ENCODE assay signal across 20 mouse cellular contexts in genomic region chr2:164868491-164868890, GRCm38 (mm10). TPM values are rescaled to one million over a fixed set of nuclear protein-coding genes. Genes with fewer than 3 reads are reported as not detected.
DNase-seq lines count a peak whose midpoint lies in the region; ATAC-seq and TF ChIP-seq lines count a peak whose summit lies in the region.
"Had no signal": no experiment of that assay in that cellular context is flagged by ENCODE, and none has a peak within 500 bp of the region (broad histone marks: within the 10 kb centered on the region; RNA-seq: fewer than 3 reads in every experiment).

No protein-coding gene starts in this region.

- no peak overlapping the region for H3K4me3 ChIP-seq in limb, embryonic 13.5 days
- no peak overlapping the region for H3K4me3 ChIP-seq in limb, embryonic 10.5 days
- H3K4me3 ChIP-seq in macrophage (ENCODE audit: inconsistent target), result no peak overlapping the region
- H3K4me3 ChIP-seq in intestine, postnatal 0 days (ENCODE audit: low read depth, low read length), result no peak overlapping the region
- H3K4me3 ChIP-seq: embryonic facial prominence, embryonic 15.5 days; forebrain, embryonic 13.5 days; heart, embryonic 12.5 days; hindbrain, embryonic 12.5 days; layer of hippocampus, adult 2 months; megakaryocyte, embryonic 14.5 days had no signal

- peak; percentile 32; the same call in 1 of the 2 replicates for ATAC-seq in limb, embryonic 13.5 days (ENCODE audit: low FRiP score, low read depth)
- ATAC-seq in intestine, postnatal 0 days, result no peak
- ATAC-seq: forebrain, embryonic 13.5 days; Patski had no signal

- DNase-seq in limb, embryonic 10.5 days (ENCODE audit: low spot score), result no peak
- peak; percentile 72 for DNase-seq in CD4-positive helper T cell, adult 2 months (ENCODE audit: low read depth, low spot score)
- DNase-seq in induced T-regulatory cell, adult 2 months (ENCODE audit: low read depth), result peak; percentile 69
- DNase-seq in thymus, postnatal 14 days, result no peak
- no peak for DNase-seq in right cerebral cortex, adult 18-20 months
- DNase-seq: adrenal gland, adult 2 months; cerebellum, postnatal 36 days; kidney, adult 9 months had no signal

- peaks cover 6% of the 10 kb centered on the region; the same call in 1 of the 2 replicates for H3K9me3 ChIP-seq in limb, embryonic 13.5 days
- no peaks in the 10 kb centered on the region for H3K9me3 ChIP-seq in limb, embryonic 10.5 days (replicated peaks)
- no peaks in the 10 kb centered on the region for H3K9me3 ChIP-seq in intestine, postnatal 0 days (ENCODE audit: control insufficient read depth)
- H3K9me3 ChIP-seq: embryonic facial prominence, embryonic 15.5 days; forebrain, embryonic 13.5 days; hindbrain, embryonic 12.5 days had no signal

- no peaks in the 10 kb centered on the region for H3K36me3 ChIP-seq in limb, embryonic 13.5 days
- no peaks in the 10 kb centered on the region for H3K36me3 ChIP-seq in limb, embryonic 10.5 days
- H3K36me3 ChIP-seq in macrophage (ENCODE audit: inconsistent target), result no peaks in the 10 kb centered on the region
- H3K36me3 ChIP-seq in intestine, postnatal 0 days (ENCODE audit: control insufficient read depth, insufficient read depth), result no peaks in the 10 kb centered on the region
- H3K36me3 ChIP-seq: embryonic facial prominence, embryonic 15.5 days; heart, embryonic 12.5 days; hindbrain, embryonic 12.5 days had no signal

- H3K27me3 ChIP-seq in limb, embryonic 13.5 days, result no peaks in the 10 kb centered on the region
- no peaks in the 10 kb centered on the region for H3K27me3 ChIP-seq in limb, embryonic 10.5 days (ENCODE audit: low read depth, poor library complexity, severe bottlenecking)
- no peaks in the 10 kb centered on the region for H3K27me3 ChIP-seq in intestine, postnatal 0 days (replicated peaks; ENCODE audit: control insufficient read depth, insufficient read depth, low read length)
- H3K27me3 ChIP-seq: embryonic facial prominence, embryonic 15.5 days; forebrain, embryonic 13.5 days; heart, embryonic 12.5 days; hindbrain, embryonic 12.5 days; Patski had no signal

- no peak for TF ChIP-seq CTCF in intestine, postnatal 0 days (IDR thresholded peaks at IDR 0.05; ENCODE audit: low read depth)

- no peaks in the 10 kb centered on the region for H3K79me2 ChIP-seq in macrophage (ENCODE audit: inconsistent target)

- H3K27ac ChIP-seq in limb, embryonic 13.5 days, result no peak overlapping the region
- no peak overlapping the region for H3K27ac ChIP-seq in limb, embryonic 10.5 days
- H3K27ac ChIP-seq in macrophage, result peak overlapping the region; percentile 96
- H3K27ac ChIP-seq in intestine, postnatal 0 days (ENCODE audit: low read depth, low read length), result no peak overlapping the region
- H3K27ac ChIP-seq: embryonic facial prominence, embryonic 15.5 days; forebrain, embryonic 13.5 days; hindbrain, embryonic 12.5 days had no signal

- no peak overlapping the region for H3K4me2 ChIP-seq in limb, embryonic 13.5 days (replicated peaks)
- no peak overlapping the region for H3K4me2 ChIP-seq in intestine, postnatal 0 days (replicated peaks; ENCODE audit: low read depth)
- H3K4me2 ChIP-seq: embryonic facial prominence, embryonic 15.5 days; forebrain, embryonic 13.5 days; heart, embryonic 12.5 days; hindbrain, embryonic 12.5 days had no signal

- H3K4me1 ChIP-seq in limb, embryonic 13.5 days, result no peaks in the 10 kb centered on the region
- H3K4me1 ChIP-seq in limb, embryonic 10.5 days, result no peaks in the 10 kb centered on the region
- peaks cover 3% of the 10 kb centered on the region; the same call in 1 of the 2 replicates for H3K4me1 ChIP-seq in intestine, postnatal 0 days (replicated peaks; ENCODE audit: control insufficient read depth, insufficient read depth, low read length)
- H3K4me1 ChIP-seq: embryonic facial prominence, embryonic 15.5 days; forebrain, embryonic 13.5 days; hindbrain, embryonic 12.5 days had no signal

- 86% methylated on average over 7 of the region's 7 CpGs for WGBS in limb, embryonic 13.5 days
- WGBS in limb, embryonic 10.5 days, result 78% methylated on average over 7 of the region's 7 CpGs
- 2% methylated on average over 7 of the region's 7 CpGs for WGBS in macrophage (ENCODE audit: missing documents)
- 51% methylated on average over 7 of the region's 7 CpGs for WGBS in intestine, postnatal 0 days

- H3K9ac ChIP-seq in limb, embryonic 13.5 days, result no peak overlapping the region
- no peak overlapping the region for H3K9ac ChIP-seq in intestine, postnatal 0 days (ENCODE audit: low read depth, low read length)
- H3K9ac ChIP-seq: embryonic facial prominence, embryonic 15.5 days; forebrain, embryonic 13.5 days; heart, embryonic 12.5 days; hindbrain, embryonic 12.5 days had no signal

RNA-seq across cellular contexts. Expression of gene Pcif1, which starts 10.6 kb away (rescaled TPM):
- polyA plus RNA-seq in limb, embryonic 13.5 days (2015; fragmentation: Nextera tagmentation; extraction: Ambion mirVana), result 87.4 and 88.4 TPM in 2 replicates
- 73.7 and 86.7 TPM in 2 replicates for polyA plus RNA-seq in limb, embryonic 10.5 days (2016; fragmentation: Nextera tagmentation; extraction: Ambion mirVana)
- total RNA-seq in macrophage (2018; cell fraction: chromatin; rRNA removed), result 10 to 100 TPM; 27.5 to 75.8 (median 51.5) TPM
- total RNA-seq in macrophage (2018; cell fraction: cytosol; rRNA removed), result 10 to 100 TPM; 18.5 to 35.7 (median 25.1) TPM
- 10 to 100 TPM; 21.4 to 47.0 (median 31.9) TPM for total RNA-seq in macrophage (2018; cell fraction: nucleus; rRNA removed)
- polyA plus RNA-seq in macrophage (2018), result 14.5 to 26.1 TPM (median 19.1 TPM) in 3 replicates
- polyA plus RNA-seq in intestine, postnatal 0 days (2015; fragmentation: Nextera tagmentation; extraction: Ambion mirVana), result 43.2 and 44.0 TPM in 2 replicates

RNA-seq across cellular contexts. Expression of gene Pltp, which starts 11.0 kb away (rescaled TPM):
- 36.7 and 44.0 TPM in 2 replicates for polyA plus RNA-seq in limb, embryonic 13.5 days (2015; fragmentation: Nextera tagmentation; extraction: Ambion mirVana)
- polyA plus RNA-seq in limb, embryonic 10.5 days (2016; fragmentation: Nextera tagmentation; extraction: Ambion mirVana), result 20.2 and 24.9 TPM in 2 replicates
- 100 to 1,000 TPM; 103 to 546 (median 287) TPM for total RNA-seq in macrophage (2018; cell fraction: chromatin; rRNA removed)
- 1,000 to 10,000 TPM in 3 of 26 experiments, 100 to 1,000 TPM in 23; 293 to 1,067 (median 626) TPM for total RNA-seq in macrophage (2018; cell fraction: cytosol; rRNA removed)
- total RNA-seq in macrophage (2018; cell fraction: nucleus; rRNA removed), result 1,000 to 10,000 TPM in 1 of 26 experiments, 100 to 1,000 TPM in 25; 381 to 1,006 (median 769) TPM
- 538 to 865 TPM (median 584 TPM) in 3 replicates for polyA plus RNA-seq in macrophage (2018)
- 14.5 and 16.2 TPM in 2 replicates for polyA plus RNA-seq in intestine, postnatal 0 days (2015; fragmentation: Nextera tagmentation; extraction: Ambion mirVana)

RNA-seq across cellular contexts. Expression of gene Neurl2, which starts 35.2 kb away (rescaled TPM):
- 6.7 and 7.1 TPM in 2 replicates for polyA plus RNA-seq in limb, embryonic 13.5 days (2015; fragmentation: Nextera tagmentation; extraction: Ambion mirVana)
- polyA plus RNA-seq in limb, embryonic 10.5 days (2016; fragmentation: Nextera tagmentation; extraction: Ambion mirVana), result 4.0 and 6.9 TPM in 2 replicates
- 100 to 1,000 TPM in 1 of 26 experiments, 10 to 100 TPM in 25; 16.9 to 102 (median 59.3) TPM for total RNA-seq in macrophage (2018; cell fraction: chromatin; rRNA removed)
- total RNA-seq in macrophage (2018; cell fraction: cytosol; rRNA removed), result 10 to 100 TPM in 11 of 26 experiments, 1 to 10 TPM in 15; 4.2 to 22.3 (median 8.9) TPM
- total RNA-seq in macrophage (2018; cell fraction: nucleus; rRNA removed), result 10 to 100 TPM; 11.4 to 90.2 (median 33.1) TPM
- 3.9 to 17.8 TPM (median 7.7 TPM) in 3 replicates for polyA plus RNA-seq in macrophage (2018)
- 4.6 and 5.7 TPM in 2 replicates for polyA plus RNA-seq in intestine, postnatal 0 days (2015; fragmentation: Nextera tagmentation; extraction: Ambion mirVana)

RNA-seq across cellular contexts. Expression of gene Ctsa, which starts 35.8 kb away (rescaled TPM):
- polyA plus RNA-seq in limb, embryonic 13.5 days (2015; fragmentation: Nextera tagmentation; extraction: Ambion mirVana), result 131 and 135 TPM in 2 replicates
- polyA plus RNA-seq in limb, embryonic 10.5 days (2016; fragmentation: Nextera tagmentation; extraction: Ambion mirVana), result 93.0 and 105 TPM in 2 replicates
- total RNA-seq in macrophage (2018; cell fraction: chromatin; rRNA removed), result 1,000 to 10,000 TPM in 5 of 26 experiments, 100 to 1,000 TPM in 21; 231 to 1,612 (median 642) TPM
- 1,000 to 10,000 TPM in 19 of 26 experiments, 100 to 1,000 TPM in 7; 818 to 1,776 (median 1,127) TPM for total RNA-seq in macrophage (2018; cell fraction: cytosol; rRNA removed)
- 1,000 to 10,000 TPM in 20 of 26 experiments, 100 to 1,000 TPM in 6; 377 to 1,961 (median 1,176) TPM for total RNA-seq in macrophage (2018; cell fraction: nucleus; rRNA removed)
- polyA plus RNA-seq in macrophage (2018), result 1,416 to 1,739 TPM (median 1,652 TPM) in 3 replicates
- polyA plus RNA-seq in intestine, postnatal 0 days (2015; fragmentation: Nextera tagmentation; extraction: Ambion mirVana), result 1,079 and 1,142 TPM in 2 replicates

RNA-seq across cellular contexts. Expression of gene Spata25, which starts 40.2 kb away (rescaled TPM):
- not detected in 2 replicates for polyA plus RNA-seq in limb, embryonic 13.5 days (2015; fragmentation: Nextera tagmentation; extraction: Ambion mirVana)
- polyA plus RNA-seq in limb, embryonic 10.5 days (2016; fragmentation: Nextera tagmentation; extraction: Ambion mirVana), result 0.36 TPM in 1 of 2 replicates, not detected in the other
- total RNA-seq in macrophage (2018; cell fraction: chromatin; rRNA removed), result 100 to 1,000 TPM in 3 of 26 experiments, 10 to 100 TPM in 23; 11.3 to 125 (median 43.8) TPM
- total RNA-seq in macrophage (2018; cell fraction: cytosol; rRNA removed), result 1 to 10 TPM in 4 of 26 experiments, under 1 TPM in 17, not detected in 5; 0.17 to 2.9 (median 0.62) TPM
- 10 to 100 TPM in 14 of 26 experiments, 1 to 10 TPM in 12; 2.0 to 75.9 (median 11.1) TPM for total RNA-seq in macrophage (2018; cell fraction: nucleus; rRNA removed)
- 0.80 TPM in 1 of 3 replicates, not detected in the others for polyA plus RNA-seq in macrophage (2018)
- not detected in 2 replicates for polyA plus RNA-seq in intestine, postnatal 0 days (2015; fragmentation: Nextera tagmentation; extraction: Ambion mirVana)
- total RNA-seq: adrenal gland, adult 2 months; gastrocnemius, adult 8-10 months; left cerebral cortex, postnatal 25 days had no signal
- polyA plus RNA-seq: adrenal gland, adult 2 months; embryonic facial prominence, embryonic 15.5 days; forebrain, embryonic 13.5 days; heart, embryonic 12.5 days; hindbrain, embryonic 12.5 days had no signal

Comparison
In these comparisons a context has a peak if more than half of its experiments do, and no peak if none do; other contexts are left out.
1. DNase-seq: peak in CD4-positive helper T cell, adult 2 months (single experiment) and induced T-regulatory cell, adult 2 months (single experiment); none in limb, embryonic 10.5 days (single experiment), thymus, postnatal 14 days (single experiment) and right cerebral cortex, adult 18-20 months (single experiment).
2. RNA of gene Pltp, which starts 11.0 kb away (polyA plus RNA-seq): 538 to 865 TPM in macrophage; 36.7 to 44.0 TPM in limb, embryonic 13.5 days, 20.2 to 24.9 TPM in limb, embryonic 10.5 days and 14.5 to 16.2 TPM in intestine, postnatal 0 days; every median in the first group is over 10 times any median in the second.